Mouse (Mus musculus): ENCODE measurements around the gene Ascc3. TPM values are rescaled to one million over a fixed set of nuclear protein-coding genes. Genes with fewer than 3 reads are reported as not detected.

The Ascc3 gene
- polyA plus RNA-seq, 1 experiment from 2014 or later = 25.9 TPM

GRCm38 (mm10) chr10:50650612-50651011 is 58.1 kb downstream of the Ascc3 start:
- no peak overlapping the region for H3K4me3 ChIP-seq (ENCODE audit: low read depth, low read length)

DNA sequence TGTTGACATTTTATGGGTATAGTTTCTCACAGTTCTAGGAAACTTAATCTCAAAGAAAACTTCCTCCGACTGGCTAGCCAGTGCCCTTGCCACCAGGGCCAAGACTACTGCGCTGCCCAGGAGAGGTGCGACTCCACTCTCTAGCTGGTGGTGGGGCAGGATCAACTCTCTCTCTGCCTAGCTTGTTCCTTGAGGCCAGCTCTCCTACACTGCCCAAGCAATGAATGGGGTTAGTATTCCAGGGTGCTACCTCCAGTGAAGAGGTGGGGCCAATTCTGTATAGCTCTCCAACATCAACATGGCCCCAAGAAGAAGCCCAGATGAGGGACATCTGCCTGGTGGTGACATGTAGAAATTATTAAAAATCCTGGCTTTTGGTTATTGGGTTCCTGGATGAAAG is 61.1 kb downstream of the Ascc3 start:
- Histone ChIP-seq H3K27me3 (ENCODE audit: control insufficient read depth, insufficient read depth, low read length) (no peaks in the 10 kb centered on the region), H3K27ac (ENCODE audit: low read depth, low read length) (no peak overlapping the region), H3K4me1 (replicated peaks; ENCODE audit: control insufficient read depth, insufficient read depth, low read length) (no peaks in the 10 kb centered on the region), H3K4me3 (ENCODE audit: low read depth, low read length) (no peak overlapping the region), H3K9ac (ENCODE audit: low read length) (no peak overlapping the region), H3K36me3 (ENCODE audit: control insufficient read depth, insufficient read depth, low read length) (no peaks in the 10 kb centered on the region), H3K9me3 (ENCODE audit: control insufficient read depth, low read length) (no peaks in the 10 kb centered on the region), H3K4me2 (ENCODE audit: low read depth, low read length, severe bottlenecking) (no peak overlapping the region)
- 95% methylated on average over 3 of the region's 3 CpGs for WGBS
- DNase-seq (ENCODE audit: low spot score) = no peak
- ATAC-seq (replicated peaks; ENCODE audit: low FRiP score) = no peak

More at GRCm38 (mm10) chr10:50650612-50651011, 58.1 kb downstream of the Ascc3 start:
- Histone ChIP-seq H3K9ac (ENCODE audit: low read length) (no peak overlapping the region), H3K9me3 (ENCODE audit: control insufficient read depth, low read length) (no peaks in the 10 kb centered on the region), H3K4me1 (replicated peaks; ENCODE audit: control insufficient read depth, insufficient read depth, low read length) (no peaks in the 10 kb centered on the region), H3K27ac (ENCODE audit: low read depth, low read length) (no peak overlapping the region), H3K36me3 (ENCODE audit: control insufficient read depth, insufficient read depth, low read length) (no peaks in the 10 kb centered on the region), H3K27me3 (ENCODE audit: control insufficient read depth, insufficient read depth, low read length) (no peaks in the 10 kb centered on the region), H3K4me2 (ENCODE audit: low read depth, low read length, severe bottlenecking) (no peak overlapping the region)
- WGBS = 93% methylated on average over 8 of the region's 8 CpGs
- ATAC-seq (replicated peaks; ENCODE audit: low FRiP score) = no peak
- no peak for DNase-seq (ENCODE audit: low spot score)

DNA sequence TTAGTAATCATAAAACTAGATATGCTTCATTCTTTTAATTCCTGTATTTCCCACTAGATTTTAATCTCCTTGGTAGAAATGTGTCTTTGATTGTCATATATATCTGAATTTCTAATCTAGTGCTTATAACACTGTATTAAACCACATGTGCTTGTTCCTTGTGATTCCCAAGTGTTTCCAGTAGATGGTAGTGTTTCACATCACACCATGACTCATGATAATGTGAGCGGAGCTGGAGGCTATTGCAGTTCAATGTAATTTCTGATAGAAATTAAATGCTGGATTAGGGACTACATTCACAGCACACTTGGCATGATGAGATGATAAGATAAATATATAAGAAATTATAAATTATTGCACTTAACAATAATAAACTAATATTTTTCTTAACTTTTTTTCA is 64.9 kb downstream of the Ascc3 start:
- DNase-seq (ENCODE audit: low spot score) = no peak
- ATAC-seq (replicated peaks; ENCODE audit: low FRiP score) = peak; percentile 80
- 57% methylated on average over 1 of the region's 1 CpGs for WGBS
- no peak overlapping the region for H3K9ac ChIP-seq (ENCODE audit: low read length)
- no peaks in the 10 kb centered on the region for H3K9me3 ChIP-seq (ENCODE audit: control insufficient read depth, low read length)
- no peaks in the 10 kb centered on the region for H3K27me3 ChIP-seq (ENCODE audit: control insufficient read depth, insufficient read depth, low read length)
- H3K4me2 ChIP-seq (ENCODE audit: low read depth, low read length, severe bottlenecking) = no peak overlapping the region
- no peak overlapping the region for H3K27ac ChIP-seq (ENCODE audit: low read depth, low read length)
- no peaks in the 10 kb centered on the region for H3K36me3 ChIP-seq (ENCODE audit: control insufficient read depth, insufficient read depth, low read length)
- H3K4me1 ChIP-seq (replicated peaks; ENCODE audit: control insufficient read depth, insufficient read depth, low read length) = no peaks in the 10 kb centered on the region
- H3K4me3 ChIP-seq (ENCODE audit: low read depth, low read length) = no peak overlapping the region

DNA sequence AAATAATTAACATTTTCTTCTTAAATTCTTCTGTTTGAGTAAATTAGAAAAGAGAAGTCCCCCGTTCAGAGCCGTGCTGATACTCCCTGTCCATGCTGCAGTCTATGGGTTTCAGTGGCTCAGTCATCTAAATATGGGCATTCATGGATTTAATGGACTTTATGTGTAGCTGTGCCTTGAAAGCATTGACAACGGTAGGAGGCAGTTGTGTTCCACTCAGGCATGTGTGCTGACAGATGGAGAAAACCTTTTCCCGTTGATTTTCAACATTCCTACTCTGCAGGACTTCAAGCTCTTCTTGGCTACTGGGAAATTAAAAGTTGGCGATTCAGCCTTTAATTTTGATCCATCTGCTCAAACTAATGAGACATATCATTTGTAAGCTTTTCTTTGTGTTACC is 79.0 kb downstream of the Ascc3 start:
- Histone ChIP-seq H3K4me3 (ENCODE audit: low read depth, low read length) (no peak overlapping the region), H3K9me3 (ENCODE audit: control insufficient read depth, low read length) (no peaks in the 10 kb centered on the region), H3K4me1 (replicated peaks; ENCODE audit: control insufficient read depth, insufficient read depth, low read length) (no peaks in the 10 kb centered on the region), H3K9ac (ENCODE audit: low read length) (no peak overlapping the region), H3K27ac (ENCODE audit: low read depth, low read length) (no peak overlapping the region), H3K4me2 (ENCODE audit: low read depth, low read length, severe bottlenecking) (no peak overlapping the region), H3K27me3 (ENCODE audit: control insufficient read depth, insufficient read depth, low read length) (no peaks in the 10 kb centered on the region), H3K36me3 (ENCODE audit: control insufficient read depth, insufficient read depth, low read length) (no peaks in the 10 kb centered on the region)
- 38% methylated on average over 5 of the region's 5 CpGs for whole genome bisulfite sequencing
- DNase-seq (ENCODE audit: low spot score) (no peak), ATAC-seq (replicated peaks; ENCODE audit: low FRiP score) (peak; percentile 69)

DNA sequence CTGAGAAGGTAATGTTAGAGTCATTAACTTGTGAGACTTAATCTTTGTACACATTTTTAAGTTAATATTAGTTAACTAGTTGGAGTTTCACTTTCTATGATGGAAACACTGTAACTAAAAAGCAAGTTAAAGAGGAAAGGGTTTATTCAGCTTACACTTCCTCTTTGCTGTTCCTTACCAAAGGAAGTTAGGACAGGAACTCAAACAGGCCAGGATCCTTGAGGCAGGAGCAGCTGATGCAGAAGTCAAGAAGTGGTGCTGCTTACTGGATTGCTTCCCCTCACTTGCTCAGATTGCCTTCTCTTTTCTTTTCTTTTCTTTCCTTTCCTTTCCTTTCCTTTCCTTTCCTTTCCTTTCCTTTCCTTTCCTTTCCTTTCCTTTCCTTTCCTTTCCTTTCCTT is 97.9 kb downstream of the Ascc3 start:
- Histone ChIP-seq H3K9me3 (ENCODE audit: control insufficient read depth, low read length) (no peaks in the 10 kb centered on the region), H3K27ac (ENCODE audit: low read depth, low read length) (no peak overlapping the region), H3K4me1 (replicated peaks; ENCODE audit: control insufficient read depth, insufficient read depth, low read length) (no peaks in the 10 kb centered on the region), H3K4me3 (ENCODE audit: low read depth, low read length) (no peak overlapping the region), H3K4me2 (ENCODE audit: low read depth, low read length, severe bottlenecking) (no peak overlapping the region), H3K27me3 (ENCODE audit: control insufficient read depth, insufficient read depth, low read length) (no peaks in the 10 kb centered on the region), H3K9ac (ENCODE audit: low read length) (no peak overlapping the region), H3K36me3 (ENCODE audit: control insufficient read depth, insufficient read depth, low read length) (no peaks in the 10 kb centered on the region)
- no peak for ATAC-seq (replicated peaks; ENCODE audit: low FRiP score)
- no peak for DNase-seq (ENCODE audit: low spot score)

DNA sequence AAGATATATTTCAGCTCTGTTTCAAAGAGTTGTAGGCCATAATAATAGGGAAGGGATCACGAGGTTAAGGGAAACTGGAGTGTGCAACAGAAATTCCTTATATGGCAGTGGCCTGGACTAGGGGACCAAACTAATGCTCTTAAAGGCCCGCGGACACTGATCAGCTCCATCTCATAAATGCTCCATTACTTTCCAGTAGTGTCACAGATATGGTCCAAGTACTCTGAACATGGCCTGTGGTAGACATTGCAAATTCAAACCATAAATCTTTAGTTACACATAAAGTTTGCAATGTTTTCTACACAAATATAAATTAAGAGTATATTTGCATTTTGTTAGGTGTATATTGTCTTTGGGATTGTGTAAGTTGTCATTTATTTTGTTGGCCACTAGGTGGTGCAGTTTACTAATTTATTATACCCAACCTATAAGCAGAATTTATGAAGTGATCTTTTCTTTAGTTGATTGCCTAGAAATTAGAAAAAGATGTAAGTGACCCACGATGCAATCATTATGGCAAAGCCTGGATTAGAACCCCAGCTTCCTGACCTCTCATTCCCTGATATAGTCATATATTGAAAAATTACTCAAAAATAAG is 106.5 kb downstream of the Ascc3 start:
- no peak overlapping the region for H3K27ac ChIP-seq (ENCODE audit: low read depth, low read length)
- no peak overlapping the region for H3K4me2 ChIP-seq (ENCODE audit: low read depth, low read length, severe bottlenecking)
- no peaks in the 10 kb centered on the region for H3K4me1 ChIP-seq (replicated peaks; ENCODE audit: control insufficient read depth, insufficient read depth, low read length)
- no peak overlapping the region for H3K9ac ChIP-seq (ENCODE audit: low read length)
- DNase-seq (ENCODE audit: low spot score) (no peak), ATAC-seq (replicated peaks; ENCODE audit: low FRiP score) (peak; percentile 61)
- WGBS = 69% methylated on average over 4 of the region's 4 CpGs
- H3K9me3 ChIP-seq (ENCODE audit: control insufficient read depth, low read length) = no peaks in the 10 kb centered on the region
- no peaks in the 10 kb centered on the region for H3K36me3 ChIP-seq (ENCODE audit: control insufficient read depth, insufficient read depth, low read length)
- H3K4me3 ChIP-seq (ENCODE audit: low read depth, low read length) = no peak overlapping the region
- no peaks in the 10 kb centered on the region for H3K27me3 ChIP-seq (ENCODE audit: control insufficient read depth, insufficient read depth, low read length)

DNA sequence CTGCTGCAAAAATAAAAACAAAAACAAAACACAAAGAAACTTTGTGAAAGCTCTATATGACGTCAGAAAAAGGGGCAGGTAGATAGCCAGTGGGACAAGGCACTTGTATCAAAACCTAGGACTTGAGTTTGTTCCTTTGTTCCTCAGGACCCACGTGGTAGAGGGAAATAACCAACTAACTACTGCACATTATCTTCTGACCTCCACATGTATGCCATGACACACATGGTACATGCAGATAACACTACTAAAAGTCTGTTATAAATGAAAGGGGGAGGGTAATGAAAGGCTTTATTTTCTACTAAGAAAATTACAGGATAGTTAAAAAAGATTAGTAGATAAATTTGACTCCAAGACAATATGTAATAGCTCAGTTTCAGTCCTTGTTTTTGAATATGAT is 109.3 kb downstream of the Ascc3 start:
- Histone ChIP-seq H3K27me3 (ENCODE audit: control insufficient read depth, insufficient read depth, low read length) (no peaks in the 10 kb centered on the region), H3K9me3 (ENCODE audit: control insufficient read depth, low read length) (no peaks in the 10 kb centered on the region), H3K9ac (ENCODE audit: low read length) (no peak overlapping the region), H3K36me3 (ENCODE audit: control insufficient read depth, insufficient read depth, low read length) (no peaks in the 10 kb centered on the region), H3K27ac (ENCODE audit: low read depth, low read length) (no peak overlapping the region), H3K4me3 (ENCODE audit: low read depth, low read length) (no peak overlapping the region), H3K4me2 (ENCODE audit: low read depth, low read length, severe bottlenecking) (no peak overlapping the region), H3K4me1 (replicated peaks; ENCODE audit: control insufficient read depth, insufficient read depth, low read length) (no peaks in the 10 kb centered on the region)
- 78% methylated on average over 2 of the region's 2 CpGs for WGBS
- DNase-seq (ENCODE audit: low spot score) (no peak), ATAC-seq (replicated peaks; ENCODE audit: low FRiP score) (no peak)

GRCm38 (mm10) chr10:50702361-50702760 is 109.9 kb downstream of the Ascc3 start:
- no peak for DNase-seq (ENCODE audit: low spot score)
- Histone ChIP-seq H3K27me3 (ENCODE audit: control insufficient read depth, insufficient read depth, low read length) (no peaks in the 10 kb centered on the region), H3K9ac (ENCODE audit: low read length) (no peak overlapping the region), H3K4me2 (ENCODE audit: low read depth, low read length, severe bottlenecking) (no peak overlapping the region), H3K4me3 (ENCODE audit: low read depth, low read length) (no peak overlapping the region), H3K27ac (ENCODE audit: low read depth, low read length) (no peak overlapping the region), H3K4me1 (replicated peaks; ENCODE audit: control insufficient read depth, insufficient read depth, low read length) (no peaks in the 10 kb centered on the region), H3K36me3 (ENCODE audit: control insufficient read depth, insufficient read depth, low read length) (no peaks in the 10 kb centered on the region), H3K9me3 (ENCODE audit: control insufficient read depth, low read length) (no peaks in the 10 kb centered on the region)
- ATAC-seq (replicated peaks; ENCODE audit: low FRiP score) = no peak
- 77% methylated on average over 3 of the region's 3 CpGs for whole genome bisulfite sequencing

DNA sequence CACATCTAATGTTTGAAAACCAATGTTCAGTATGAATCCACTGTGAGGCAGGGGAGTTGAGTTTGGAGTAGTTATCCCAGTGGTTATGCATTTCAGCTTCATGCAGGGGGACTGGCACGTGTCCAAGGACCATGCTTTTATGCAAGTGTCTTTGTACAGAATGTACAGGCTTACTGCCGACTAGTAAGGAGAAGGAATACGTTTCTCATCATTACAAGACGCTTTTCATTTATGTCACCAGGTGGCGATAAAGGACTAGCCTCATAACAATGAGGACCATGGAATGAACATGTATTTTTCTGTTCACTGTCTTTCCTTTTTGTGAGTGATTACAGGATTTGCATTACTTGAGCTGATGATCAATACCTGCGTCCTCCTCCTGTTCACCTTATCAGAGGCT is 111.7 kb downstream of the Ascc3 start:
- H3K27ac ChIP-seq (ENCODE audit: low read depth, low read length) = no peak overlapping the region
- no peaks in the 10 kb centered on the region for H3K4me1 ChIP-seq (replicated peaks; ENCODE audit: control insufficient read depth, insufficient read depth, low read length)
- H3K9ac ChIP-seq (ENCODE audit: low read length) = no peak overlapping the region
- H3K9me3 ChIP-seq (ENCODE audit: control insufficient read depth, low read length) = no peaks in the 10 kb centered on the region
- no peaks in the 10 kb centered on the region for H3K27me3 ChIP-seq (ENCODE audit: control insufficient read depth, insufficient read depth, low read length)
- 29% methylated on average over 6 of the region's 6 CpGs for WGBS
- H3K36me3 ChIP-seq (ENCODE audit: control insufficient read depth, insufficient read depth, low read length) = no peaks in the 10 kb centered on the region
- H3K4me3 ChIP-seq (ENCODE audit: low read depth, low read length) = no peak overlapping the region
- peak; percentile 75 for ATAC-seq (replicated peaks; ENCODE audit: low FRiP score)
- no peak overlapping the region for H3K4me2 ChIP-seq (ENCODE audit: low read depth, low read length, severe bottlenecking)
- no peak for DNase-seq (ENCODE audit: low spot score)
